Mouse (Mus musculus) MEL (cell line): ENCODE measurements around the gene Sox12. TPM values are rescaled to one million over a fixed set of nuclear protein-coding genes. Genes with fewer than 3 reads are reported as not detected.

ENCODE experiments used
- DNase-seq: peaks from one replicate; pipeline ENCODE4 v3.0.0; 2011; ENCODE audit warnings: low read depth, low spot score
- H3K27ac ChIP-seq: 2 replicates; pipeline ENCODE4 v1.5.1; 2012; ENCODE audit warnings: low read depth, mild to moderate bottlenecking, control low read depth, low read length, moderate library complexity; ENCODE audit not compliant: control insufficient read depth
- H3K27me3 ChIP-seq, 2 experiments: fragments of 150-350 bp in 1 of 2; sonication (generic) in 1 of 2; 2 replicates each; pipeline ENCODE4 v1.6.1; 2012; ENCODE audit warnings: low read length in 2 of 2, mild to moderate bottlenecking in 2 of 2, improper control_type of control experiment in 1 of 2, moderate library complexity in 1 of 2; ENCODE audit not compliant: insufficient read depth in 2 of 2, control insufficient read depth in 1 of 2
- H3K36me3 ChIP-seq, 2 experiments: 2 replicates each; pipeline ENCODE4 v1.6.1; 2012 to 2014; ENCODE audit warnings: low read length in 2 of 2, improper control_type of control experiment in 1 of 2, inconsistent platforms in 1 of 2, mild to moderate bottlenecking in 1 of 2; ENCODE audit not compliant: insufficient read depth in 2 of 2, control insufficient read depth in 1 of 2
- H3K4me1 ChIP-seq, 2 experiments: fragments of 150-350 bp in 1 of 2; sonication (generic) in 1 of 2; 2 replicates each; pipeline ENCODE4 v1.6.1; 2012; ENCODE audit warnings: low read length in 2 of 2, improper control_type of control experiment in 1 of 2, mild to moderate bottlenecking in 1 of 2; ENCODE audit not compliant: insufficient read depth in 2 of 2, control insufficient read depth in 1 of 2
- H3K4me3 ChIP-seq, 2 experiments: fragments of 150-350 bp in 1 of 2; sonication (generic) in 1 of 2; 2 replicates each; pipeline ENCODE4 v1.5.1; 2012; ENCODE audit warnings: low read depth in 2 of 2, low read length in 2 of 2, mild to moderate bottlenecking in 2 of 2, moderate library complexity in 2 of 2, control low read depth in 1 of 2, improper control_type of control experiment in 1 of 2; ENCODE audit not compliant: control insufficient read depth in 1 of 2, insufficient read depth in 1 of 2
- H3K79me2 ChIP-seq: 2 replicates; pipeline ENCODE4 v1.6.1; 2012; ENCODE audit warnings: mild to moderate bottlenecking, low read length, moderate library complexity; ENCODE audit not compliant: control insufficient read depth, poor library complexity, insufficient read depth
- H3K9ac ChIP-seq: 2 replicates; pipeline ENCODE4 v1.6.1; 2012; ENCODE audit warnings: low read depth, mild to moderate bottlenecking, control low read depth, low read length, moderate library complexity; ENCODE audit not compliant: control insufficient read depth, poor library complexity, severe bottlenecking
- H3K9me3 ChIP-seq: fragments of 150-350 bp; sonication (generic); replicated peaks from 2 replicates; pipeline ENCODE4 v1.6.1; 2012; ENCODE audit warnings: mild to moderate bottlenecking, low read length, improper control_type of control experiment, moderate library complexity; ENCODE audit not compliant: insufficient read depth
- BHLHE40 ChIP-seq: IDR thresholded peaks from 2 replicates; pipeline ENCODE4 v1.6.1; 2012; ENCODE audit warnings: low read depth, mild to moderate bottlenecking, inconsistent platforms, low read length, improper control_type of control experiment, borderline replicate concordance
- CHD1 ChIP-seq: IDR thresholded peaks from 2 replicates; pipeline ENCODE4 v1.6.1; 2012; ENCODE audit warnings: low read depth, mild to moderate bottlenecking, inconsistent platforms, low read length, improper control_type of control experiment
- CHD2 ChIP-seq: IDR thresholded peaks from 2 replicates; pipeline ENCODE4 v1.6.1; 2011; ENCODE audit warnings: low read length, improper control_type of control experiment
- ELF1 ChIP-seq: IDR thresholded peaks from 2 replicates; pipeline ENCODE4 v1.6.1; 2014; ENCODE audit warnings: low read depth, mild to moderate bottlenecking, inconsistent platforms, low read length, improper control_type of control experiment, moderate library complexity
- ETS1 ChIP-seq: IDR thresholded peaks from 2 replicates; pipeline ENCODE4 v1.6.1; 2012; ENCODE audit warnings: low read depth, mild to moderate bottlenecking, inconsistent platforms, low read length, improper control_type of control experiment, moderate library complexity
- GATA1 ChIP-seq: IDR thresholded peaks from 2 replicates; pipeline ENCODE4 v1.6.1; 2011; ENCODE audit warnings: low read depth, low read length, improper control_type of control experiment
- HCFC1 ChIP-seq: IDR thresholded peaks from 2 replicates; pipeline ENCODE4 v1.6.1; 2012; ENCODE audit warnings: low read depth, mild to moderate bottlenecking, inconsistent platforms, low read length, improper control_type of control experiment, moderate library complexity
- JUND ChIP-seq: IDR thresholded peaks from 2 replicates; pipeline ENCODE4 v1.6.1; 2011; ENCODE audit warnings: low read depth, mild to moderate bottlenecking, improper control_type of control experiment, low read length
- KAT2A ChIP-seq: conservative IDR thresholded peaks from 2 replicates; pipeline ENCODE4 v1.6.1; 2012; ENCODE audit warnings: low read depth, low read length, improper control_type of control experiment, inconsistent platforms
- MAFK ChIP-seq: IDR thresholded peaks from 2 replicates; pipeline ENCODE4 v1.6.1; 2011; ENCODE audit warnings: low read depth, mild to moderate bottlenecking, low read length, improper control_type of control experiment, borderline replicate concordance
- MAZ ChIP-seq: IDR thresholded peaks from 2 replicates; pipeline ENCODE4 v1.6.1; 2012; ENCODE audit warnings: low read depth, mild to moderate bottlenecking, inconsistent platforms, low read length, improper control_type of control experiment
- MEF2A ChIP-seq: IDR thresholded peaks from 2 replicates; pipeline ENCODE4 v1.6.1; 2014; ENCODE audit warnings: low read depth, mild to moderate bottlenecking, inconsistent platforms, low read length, improper control_type of control experiment; ENCODE audit not compliant: poor library complexity, insufficient replicate concordance, severe bottlenecking; ENCODE audit errors: extremely low read depth
- MXI1 ChIP-seq: IDR thresholded peaks from 2 replicates; pipeline ENCODE4 v1.6.1; 2011; ENCODE audit warnings: mild to moderate bottlenecking, low read depth, low read length, improper control_type of control experiment
- NRF1 ChIP-seq: IDR thresholded peaks from 2 replicates; pipeline ENCODE4 v1.6.1; 2014; ENCODE audit warnings: low read depth, mild to moderate bottlenecking, inconsistent platforms, low read length, improper control_type of control experiment, moderate library complexity; ENCODE audit not compliant: poor library complexity, insufficient read depth, severe bottlenecking
- POLR2AphosphoS5 ChIP-seq: IDR thresholded peaks from 2 replicates; pipeline ENCODE4 v1.6.1; 2012; ENCODE audit warnings: low read depth, borderline replicate concordance, mild to moderate bottlenecking, inconsistent platforms, low read length, moderate library complexity, mixed read lengths
- RCOR1 ChIP-seq: IDR thresholded peaks from 2 replicates; pipeline ENCODE4 v1.6.1; 2012; ENCODE audit warnings: low read depth, mild to moderate bottlenecking, inconsistent platforms, low read length, improper control_type of control experiment
- SIN3A ChIP-seq: IDR thresholded peaks from 2 replicates; pipeline ENCODE4 v1.6.1; 2012; ENCODE audit warnings: low read length, improper control_type of control experiment, inconsistent platforms
- SMC3 ChIP-seq: IDR thresholded peaks from 2 replicates; pipeline ENCODE4 v1.6.1; 2011; ENCODE audit warnings: low read depth, low read length, improper control_type of control experiment
- TAL1 ChIP-seq: IDR thresholded peaks from 2 replicates; pipeline ENCODE4 v1.6.1; 2012; ENCODE audit warnings: mild to moderate bottlenecking, inconsistent platforms, low read length, moderate library complexity, mixed read lengths
- TBP ChIP-seq: IDR thresholded peaks from 2 replicates; pipeline ENCODE4 v1.8.0; 2011; ENCODE audit warnings: low read depth, low read length, improper control_type of control experiment
- TCF12 ChIP-seq: IDR thresholded peaks from 2 replicates; pipeline ENCODE4 v1.6.1; 2014; ENCODE audit warnings: low read depth, mild to moderate bottlenecking, inconsistent platforms, low read length, improper control_type of control experiment, moderate library complexity
- UBTF ChIP-seq: IDR thresholded peaks from 2 replicates; pipeline ENCODE4 v1.6.1; 2012; ENCODE audit warnings: low read depth, mild to moderate bottlenecking, inconsistent platforms, low read length, improper control_type of control experiment, moderate library complexity, borderline replicate concordance; ENCODE audit not compliant: insufficient read depth
- USF1 ChIP-seq: IDR thresholded peaks from 2 replicates; pipeline ENCODE4 v1.6.1; 2014; ENCODE audit warnings: low read depth, mild to moderate bottlenecking, inconsistent platforms, low read length, improper control_type of control experiment, moderate library complexity
- ZMIZ1 ChIP-seq: IDR thresholded peaks from 2 replicates; pipeline ENCODE4 v1.6.1; 2012; ENCODE audit warnings: low read depth, mild to moderate bottlenecking, inconsistent platforms, low read length, improper control_type of control experiment, moderate library complexity
- polyA plus RNA-seq, 2 experiments: library from polyadenylated mRNA; stranded (reverse) in 1 of 2; unstranded in 1 of 2; fragments of >175 nt in 1 of 2; fragments of >200 nt in 1 of 2; gene quantifications; 2 replicates each; pipeline versions ENCODE4 v1.2.1 to v1.2.4; 2012; ENCODE audit warnings: low replicate concordance in 2 of 2, low read depth in 1 of 2; ENCODE audit not compliant: insufficient read length in 2 of 2, insufficient read depth in 1 of 2, missing spikeins in 1 of 2
- total RNA-seq: library from RNA; depleted of rRNA; stranded (reverse); fragments of 300-350 nt; gene quantifications from 2 replicates; pipeline ENCODE4 v1.2.3, GENCODE M21; 2012

Gene Sox12
- total and polyA plus RNA-seq, 3 experiments, result 1.5 to 24.7 TPM; not detected in 1

DNA sequence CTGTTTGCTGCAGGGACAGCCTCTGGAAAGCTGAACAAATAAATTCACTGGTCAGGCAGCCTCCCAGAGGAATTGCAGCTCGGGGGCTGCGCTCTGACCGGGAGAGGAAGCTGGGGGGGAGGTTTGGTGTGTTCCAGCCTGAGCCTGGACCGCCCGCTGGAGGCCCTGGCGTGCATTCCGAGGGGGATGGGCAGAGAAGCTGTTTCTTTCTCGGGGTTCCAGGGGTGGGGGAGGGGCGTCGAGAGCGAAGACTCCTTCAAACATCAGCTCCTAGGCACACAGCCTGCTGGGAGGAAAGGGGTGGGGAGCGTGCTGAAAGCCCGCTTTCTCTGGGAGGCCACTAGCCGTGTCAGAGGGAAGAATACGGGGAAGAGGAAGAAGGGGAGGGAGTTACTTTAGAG is 13.1 kb upstream of the Sox12 start:
- Histone ChIP-seq H3K27me3 (no peaks in the 10 kb centered on the region), H3K4me1 (peaks cover 0 to 7% of the 10 kb centered on the region in 2 experiments; a peak in 3 of 4 replicates), H3K79me2 (peaks cover 16% of the 10 kb centered on the region), H3K27ac (no peak overlapping the region), H3K4me3 (no peak overlapping the region), H3K9ac (no peak overlapping the region), H3K36me3 (no peaks in the 10 kb centered on the region), H3K9me3 (no peaks in the 10 kb centered on the region)
- no peak for DNase-seq
- TF ChIP-seq TAL1 (no peak), ETS1 (no peak), TBP (no peak), ZMIZ1 (no peak), RCOR1 (no peak), MAZ (no peak), CHD1 (no peak), JUND (no peak), GATA1 (no peak), USF1 (no peak), KAT2A (no peak), SIN3A (no peak), POLR2AphosphoS5 (no peak), ELF1 (no peak), TCF12 (no peak), UBTF (no peak), NRF1 (no peak)

DNA sequence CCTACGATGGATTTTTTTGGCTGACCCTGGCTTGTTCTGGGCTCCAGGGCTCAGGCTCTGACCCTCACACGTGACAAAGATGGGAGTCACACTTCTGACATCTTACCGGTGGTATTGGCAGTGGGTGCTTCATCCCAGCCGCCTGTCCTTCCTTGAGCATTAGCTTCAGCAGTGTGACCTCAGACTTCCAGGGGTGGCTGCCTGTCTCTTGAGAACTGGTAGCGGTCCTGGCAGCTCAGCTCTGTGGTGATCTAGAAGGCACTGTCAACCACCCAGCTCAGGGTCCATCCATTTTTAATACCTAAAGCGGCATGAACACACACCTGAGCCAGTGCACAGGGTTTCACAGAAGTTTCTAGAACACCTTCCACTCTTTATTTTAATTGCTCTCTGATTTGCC is 11.9 kb upstream of the Sox12 start:
- Histone ChIP-seq H3K9me3 (no peaks in the 10 kb centered on the region), H3K36me3 (no peaks in the 10 kb centered on the region), H3K4me3 (no peak overlapping the region), H3K79me2 (peaks cover 12% of the 10 kb centered on the region), H3K9ac (no peak overlapping the region), H3K27me3 (no peaks in the 10 kb centered on the region), H3K27ac (no peak overlapping the region), H3K4me1 (peaks cover 0 to 14% of the 10 kb centered on the region in 2 experiments; a peak in 3 of 4 replicates)
- DNase-seq, result no peak
- no peak for TF ChIP-seq MAFK
- TF ChIP-seq NRF1, result no peak
- TF ChIP-seq SMC3, result no peak
- no peak for TF ChIP-seq HCFC1
- no peak for TF ChIP-seq ETS1
- TF ChIP-seq MXI1, result no peak
- no peak for TF ChIP-seq BHLHE40
- TF ChIP-seq USF1, result no peak
- no peak for TF ChIP-seq CHD2
- TF ChIP-seq MEF2A, result no peak
